Mouse (Mus musculus) stomach, embryonic 16.5 days (tissue): ENCODE data around the gene Ly6g6e. TPM values are rescaled to one million over a fixed set of nuclear protein-coding genes. Genes with fewer than 3 reads are reported as not detected.
A peak's percentile ranks its signal among the peaks of the same experiment; 100 is the strongest.

Experiments used
- ATAC-seq: fragments of 200-750 bp; cut with Nextera tagmentation; 2 replicates; pipeline ENCODE4 v1.8.0; 2017; ENCODE audit warnings: moderate number of reproducible peaks, moderate TSS enrichment; ENCODE audit not compliant: insufficient read depth, low FRiP score
- H3K27ac ChIP-seq: fragments of 300-500 bp; sonication (generic); 2 replicates; pipeline ENCODE4 v1.5.1; 2014; ENCODE audit warnings: low read length
- H3K27me3 ChIP-seq: fragments of 300-500 bp; sonication (generic); 2 replicates; pipeline ENCODE4 v1.6.1; 2014; ENCODE audit warnings: low read length, control low read depth, mixed read lengths; ENCODE audit not compliant: control insufficient read depth, insufficient read depth
- H3K36me3 ChIP-seq: fragments of 300-500 bp; sonication (generic); 2 replicates; pipeline ENCODE4 v1.6.1; 2014; ENCODE audit warnings: low read length; ENCODE audit not compliant: control insufficient read depth, insufficient read depth
- H3K4me1 ChIP-seq: fragments of 300-500 bp; sonication (generic); 2 replicates; pipeline ENCODE4 v1.6.1; 2014; ENCODE audit warnings: low read length, control low read depth, mixed read lengths; ENCODE audit not compliant: control insufficient read depth, insufficient read depth
- H3K4me2 ChIP-seq: fragments of 300-500 bp; sonication (generic); 2 replicates; pipeline ENCODE4 v1.6.1; 2014; ENCODE audit warnings: low read depth, low read length, mixed read lengths
- H3K4me3 ChIP-seq: fragments of 300-500 bp; sonication (generic); replicated peaks from 2 replicates; pipeline ENCODE4 v1.5.1; 2014; ENCODE audit warnings: mild to moderate bottlenecking, low read length
- H3K9ac ChIP-seq: fragments of 300-500 bp; sonication (generic); 2 replicates; pipeline ENCODE4 v1.6.1; 2014; ENCODE audit warnings: low read length
- H3K9me3 ChIP-seq: fragments of 300-500 bp; sonication (generic); replicated peaks from 2 replicates; pipeline ENCODE4 v1.6.1; 2016; ENCODE audit warnings: low read length, control low read depth; ENCODE audit not compliant: control insufficient read depth
- WGBS: fragments of 180-500 bp; shearing (Covaris S2); extraction: QIAGEN DNeasy Blood & Tissue Kit; methylation state at CpG from one replicate; pipeline ENCODE4 v1.1.7; 2014; 5-methylcytosine and 5-hydroxymethylcytosine counted together
- polyA plus RNA-seq: library from polyadenylated mRNA; unstranded; fragments of >200 nt; fragmentation: Nextera tagmentation; extraction: Ambion mirVana; gene quantifications from 2 replicates; pipeline ENCODE4 v1.2.1, GENCODE M21; 2015

Ly6g6e gene
- polyA plus RNA-seq, 1 experiment from 2014 or later = 32.3 TPM

DNA sequence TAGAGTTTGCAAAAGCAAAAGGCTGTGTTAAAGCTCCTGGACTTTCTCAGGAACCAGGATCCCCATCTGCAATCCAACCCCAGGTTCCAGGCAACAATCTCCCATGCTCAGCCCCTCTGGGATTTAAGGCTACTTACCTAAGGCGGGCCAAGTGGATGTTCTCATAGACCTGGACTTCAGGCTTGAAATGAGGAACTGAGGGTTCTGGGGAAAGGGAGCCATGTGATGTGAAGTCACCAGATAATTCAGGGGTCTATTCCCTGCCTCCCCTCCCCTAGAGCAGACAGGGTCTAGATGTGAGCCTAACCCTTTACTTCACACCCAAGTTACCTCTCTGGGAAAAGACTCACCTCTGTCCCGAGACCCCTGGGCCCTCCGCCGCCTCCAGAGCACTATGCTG is 4.0 kb downstream of the Ly6g6e start:
- no peak overlapping the region for H3K9ac ChIP-seq
- no peak overlapping the region for H3K4me3 ChIP-seq
- no peak overlapping the region for H3K27ac ChIP-seq
- no peak for ATAC-seq
- H3K4me1 ChIP-seq = peaks cover 10% of the 10 kb centered on the region
- H3K27me3 ChIP-seq = no peaks in the 10 kb centered on the region
- H3K9me3 ChIP-seq = no peaks in the 10 kb centered on the region
- WGBS = 79% methylated on average over 4 of the region's 4 CpGs
- no peak overlapping the region for H3K4me2 ChIP-seq
- H3K36me3 ChIP-seq = no peaks in the 10 kb centered on the region

DNA sequence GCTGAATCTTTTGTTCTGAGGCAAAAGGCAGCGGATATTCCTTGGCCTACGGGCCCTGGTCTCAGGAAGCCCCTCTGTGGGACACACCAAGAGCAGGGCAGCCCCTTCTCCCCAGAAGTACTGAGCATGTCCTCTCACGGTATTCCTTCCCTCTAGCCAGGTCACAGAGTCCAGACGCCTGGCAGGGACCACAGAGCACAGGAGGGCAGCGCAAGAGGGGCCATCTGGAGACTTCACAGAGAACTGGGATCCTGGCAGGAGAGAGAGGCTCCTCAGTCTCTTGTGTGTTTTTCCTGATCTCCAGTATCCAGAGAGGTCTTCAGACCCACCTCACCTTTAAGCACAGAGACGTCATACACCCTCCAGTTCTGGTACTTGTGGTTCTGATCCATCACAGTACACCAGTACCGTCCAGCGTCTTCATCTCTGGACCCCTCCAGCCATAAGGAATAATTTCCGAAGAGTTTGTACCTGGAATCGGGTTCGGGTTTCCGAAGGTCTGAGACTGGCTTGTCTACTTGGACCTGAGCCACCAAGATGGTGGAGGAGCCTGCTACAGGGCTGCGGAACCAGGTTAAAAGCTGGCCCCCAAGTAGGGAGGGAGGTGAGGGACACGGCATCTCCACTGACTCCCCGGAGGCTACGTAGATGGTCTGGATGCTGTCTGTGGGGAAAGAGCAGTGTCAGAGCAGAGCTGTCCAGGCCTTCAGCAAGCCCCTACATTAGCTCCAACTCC is 6.3 kb downstream of the Ly6g6e start:
- H3K36me3 ChIP-seq = no peaks in the 10 kb centered on the region
- H3K4me2 ChIP-seq = no peak overlapping the region
- H3K9me3 ChIP-seq = no peaks in the 10 kb centered on the region
- no peak overlapping the region for H3K27ac ChIP-seq
- no peak for ATAC-seq
- H3K4me1 ChIP-seq = peaks cover 6% of the 10 kb centered on the region
- no peaks in the 10 kb centered on the region for H3K27me3 ChIP-seq
- no peak overlapping the region for H3K4me3 ChIP-seq
- H3K9ac ChIP-seq = no peak overlapping the region
- 87% methylated on average over 16 of the region's 16 CpGs for WGBS

GRCm38 (mm10) chr17:35083929-35084497 is 7.3 kb downstream of the Ly6g6e start:
- no peak for ATAC-seq
- H3K27ac ChIP-seq = no peak overlapping the region
- H3K9me3 ChIP-seq = no peaks in the 10 kb centered on the region
- 68% methylated on average over 3 of the region's 3 CpGs for WGBS
- no peak overlapping the region for H3K4me2 ChIP-seq
- no peaks in the 10 kb centered on the region for H3K36me3 ChIP-seq
- peaks cover 6% of the 10 kb centered on the region for H3K4me1 ChIP-seq
- H3K27me3 ChIP-seq = no peaks in the 10 kb centered on the region
- no peak overlapping the region for H3K9ac ChIP-seq
- no peak overlapping the region for H3K4me3 ChIP-seq

DNA sequence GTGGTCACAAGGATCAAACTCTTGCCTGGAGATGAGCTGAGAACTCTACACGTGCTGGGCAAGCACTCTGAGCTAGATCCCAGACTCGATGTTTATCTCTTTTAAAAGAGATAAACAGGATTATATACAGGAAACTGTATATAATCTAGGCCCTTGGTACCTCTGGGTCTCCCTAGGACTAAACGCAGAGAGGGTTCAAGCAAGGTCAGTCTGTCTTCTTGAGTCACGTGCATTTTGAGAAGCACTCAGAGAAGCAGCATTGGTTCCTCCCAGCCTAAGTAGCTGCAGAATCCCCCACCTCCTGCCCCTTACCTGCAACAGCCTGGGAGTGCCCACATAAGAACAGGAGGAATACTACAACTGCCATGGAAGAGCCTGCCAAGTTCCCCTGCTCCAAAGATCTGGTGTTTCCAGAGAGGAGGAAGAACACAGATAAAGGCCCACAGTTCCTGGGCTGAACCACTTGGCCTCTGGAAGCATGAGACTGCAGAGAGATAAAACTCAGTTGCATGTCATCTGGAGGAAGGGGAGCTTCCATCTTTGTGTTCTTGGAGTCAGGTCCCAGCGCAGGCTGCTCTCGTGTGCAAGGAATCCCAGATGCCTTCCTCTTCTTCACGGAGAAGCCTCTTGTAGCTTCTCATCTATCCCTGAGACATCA is 8.6 kb downstream of the Ly6g6e start, which contains the start of gene Ly6g6f:
Gene Ly6g6f (minus strand): TSS at position 403 of the 658 bp plus-strand sequence.
- Histone ChIP-seq H3K9ac (no peak within 1 kb of the TSS), H3K4me1 (peaks cover 4% of the 10 kb centered on the region), H3K4me2 (no peak within 1 kb of the TSS), H3K27me3 (no peaks in the 10 kb centered on the region), H3K36me3 (no peaks in the 10 kb centered on the region), H3K27ac (no peak within 1 kb of the TSS), H3K4me3 (no peak within 1 kb of the TSS), H3K9me3 (no peaks in the 10 kb centered on the region)
- no peak for ATAC-seq
- 62% methylated on average over 7 of the region's 7 CpGs for WGBS

DNA sequence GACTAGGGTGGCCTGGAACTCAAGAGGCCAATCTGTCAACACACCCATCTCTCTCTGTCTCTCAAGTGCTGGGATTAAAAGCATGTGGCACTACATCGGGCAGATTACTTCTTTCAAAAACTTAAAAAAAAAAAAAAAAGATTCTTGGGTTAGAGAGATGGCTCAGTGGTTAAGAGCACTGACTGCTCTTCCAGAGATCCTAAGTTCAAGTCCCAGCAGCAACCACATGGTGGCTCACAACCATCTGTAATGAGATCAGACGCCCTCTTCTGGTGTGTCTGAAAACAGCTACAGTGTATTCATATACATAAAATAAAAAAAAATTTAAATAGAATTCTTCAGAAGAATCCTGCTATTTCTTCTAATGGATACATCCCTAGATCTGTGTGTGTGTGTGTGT is 11.4 kb downstream of the Ly6g6e start:
- Histone ChIP-seq H3K9ac (no peak overlapping the region), H3K36me3 (peaks cover 12% of the 10 kb centered on the region; the same call in 1 of the 2 replicates), H3K27ac (no peak overlapping the region), H3K4me1 (peaks cover 4% of the 10 kb centered on the region), H3K4me2 (no peak overlapping the region), H3K9me3 (no peaks in the 10 kb centered on the region), H3K27me3 (no peaks in the 10 kb centered on the region), H3K4me3 (no peak overlapping the region)
- 59% methylated on average over 2 of the region's 2 CpGs for WGBS
- no peak for ATAC-seq

GRCm38 (mm10) chr17:35088825-35089644 is 12.3 kb downstream of the Ly6g6e start, which contains the start of gene Abhd16a:
Abhd16a (plus strand) TSS chr17:35089263.
- Histone ChIP-seq H3K9ac (peak within 1 kb of the TSS; percentile 93), H3K9me3 (no peaks in the 10 kb centered on the region), H3K4me3 (peak within 1 kb of the TSS; percentile 67), H3K27me3 (no peaks in the 10 kb centered on the region), H3K4me1 (peaks cover 4% of the 10 kb centered on the region), H3K4me2 (peak within 1 kb of the TSS; percentile 75), H3K36me3 (peaks cover 12% of the 10 kb centered on the region; the same call in 1 of the 2 replicates), H3K27ac (peak within 1 kb of the TSS; percentile 97)
- WGBS = 3% methylated on average over 62 of the region's 67 CpGs
- peak; percentile 99 for ATAC-seq

GRCm38 (mm10) chr17:35090166-35090932 is 13.6 kb downstream of the Ly6g6e start:
- WGBS = 59% methylated on average over 8 of the region's 8 CpGs
- Histone ChIP-seq H3K27ac (peak overlapping the region; percentile 97; the same call in 1 of the 2 replicates), H3K9ac (peak overlapping the region; percentile 93), H3K4me3 (peak overlapping the region; percentile 67), H3K9me3 (no peaks in the 10 kb centered on the region), H3K36me3 (peaks cover 12% of the 10 kb centered on the region; the same call in 1 of the 2 replicates), H3K4me2 (peak overlapping the region; percentile 75), H3K4me1 (peaks cover 4% of the 10 kb centered on the region), H3K27me3 (no peaks in the 10 kb centered on the region)
- no peak for ATAC-seq

GRCm38 (mm10) chr17:35092403-35093198 is 15.9 kb downstream of the Ly6g6e start:
- WGBS = 90% methylated on average over 14 of the region's 14 CpGs
- Histone ChIP-seq H3K4me2 (no peak overlapping the region), H3K9me3 (no peaks in the 10 kb centered on the region), H3K36me3 (peaks cover 19% of the 10 kb centered on the region; the same call in 1 of the 2 replicates), H3K4me3 (no peak overlapping the region), H3K4me1 (peaks cover 4% of the 10 kb centered on the region), H3K27me3 (no peaks in the 10 kb centered on the region), H3K9ac (no peak overlapping the region), H3K27ac (no peak overlapping the region)
- no peak for ATAC-seq
